ENCODE assay signal across 8 mouse cellular contexts in genomic region chr2:151632159-151632814, GRCm38 (mm10). TPM values are rescaled to one million over a fixed set of nuclear protein-coding genes. Genes with fewer than 3 reads are reported as not detected.
A peak's percentile ranks its signal among the peaks of the same experiment; 100 is the strongest.
DNase-seq lines count a peak whose midpoint lies in the region; ATAC-seq and TF ChIP-seq lines count a peak whose summit lies in the region.

Gene Snph, minus strand, starts transcription at chr2:151632593.

- no peak within 1 kb of the TSS for H3K27ac ChIP-seq in brown adipose tissue, adult 24 weeks (replicated peaks; ENCODE audit: low read depth, low read length)
- H3K27ac ChIP-seq in forebrain, embryonic 13.5 days = peak within 1 kb of the TSS; percentile 62
- no peak within 1 kb of the TSS for H3K27ac ChIP-seq in heart, embryonic 15.5 days
- no peak within 1 kb of the TSS for H3K27ac ChIP-seq in kidney, postnatal 0 days
- H3K27ac ChIP-seq in midbrain, embryonic 16.5 days (ENCODE audit: low read length) = peak within 1 kb of the TSS; percentile 91
- no peak within 1 kb of the TSS for H3K27ac ChIP-seq in stomach, embryonic 15.5 days

- H3K4me2 ChIP-seq in forebrain, embryonic 13.5 days = peak within 1 kb of the TSS; percentile 91
- H3K4me2 ChIP-seq in heart, embryonic 15.5 days = peak within 1 kb of the TSS; percentile 100
- H3K4me2 ChIP-seq in kidney, postnatal 0 days (ENCODE audit: low read length) = peak within 1 kb of the TSS; percentile 100
- peak within 1 kb of the TSS; percentile 57 for H3K4me2 ChIP-seq in midbrain, embryonic 16.5 days (ENCODE audit: low read length)
- peak within 1 kb of the TSS; percentile 99 for H3K4me2 ChIP-seq in stomach, embryonic 15.5 days

- no peaks in the 10 kb centered on the region for H3K4me1 ChIP-seq in brown adipose tissue, adult 24 weeks (ENCODE audit: control insufficient read depth, insufficient read depth, insufficient read length, low read length)
- peaks cover 10% of the 10 kb centered on the region for H3K4me1 ChIP-seq in forebrain, embryonic 13.5 days
- H3K4me1 ChIP-seq in heart, embryonic 15.5 days (replicated peaks) = peaks cover 10% of the 10 kb centered on the region
- H3K4me1 ChIP-seq in kidney, postnatal 0 days (replicated peaks; ENCODE audit: insufficient read depth, low read length) = 0 out of 2 replicates have a peak, but pooled peaks cover 2% of the 10 kb centered on the region
- H3K4me1 ChIP-seq in midbrain, embryonic 16.5 days (ENCODE audit: control insufficient read depth, insufficient read depth, low read length) = peaks cover 29% of the 10 kb centered on the region
- peaks cover 8% of the 10 kb centered on the region; the same call in 1 of the 2 replicates for H3K4me1 ChIP-seq in stomach, embryonic 15.5 days

- H3K36me3 ChIP-seq in forebrain, embryonic 13.5 days (ENCODE audit: poor library complexity, severe bottlenecking) = no peaks in the 10 kb centered on the region
- H3K36me3 ChIP-seq in heart, embryonic 15.5 days = no peaks in the 10 kb centered on the region
- H3K36me3 ChIP-seq in kidney, postnatal 0 days (ENCODE audit: insufficient read depth, low read length) = no peaks in the 10 kb centered on the region
- no peaks in the 10 kb centered on the region for H3K36me3 ChIP-seq in midbrain, embryonic 16.5 days (ENCODE audit: control insufficient read depth, insufficient read depth, low read length)
- no peaks in the 10 kb centered on the region for H3K36me3 ChIP-seq in stomach, embryonic 15.5 days

- peaks cover 23% of the 10 kb centered on the region for H3K27me3 ChIP-seq in forebrain, embryonic 13.5 days
- peaks cover 41% of the 10 kb centered on the region for H3K27me3 ChIP-seq in heart, embryonic 15.5 days
- H3K27me3 ChIP-seq in kidney, postnatal 0 days (ENCODE audit: insufficient read depth, low read length) = peaks cover 15% of the 10 kb centered on the region; the same call in 1 of the 2 replicates
- no peaks in the 10 kb centered on the region for H3K27me3 ChIP-seq in midbrain, embryonic 16.5 days (ENCODE audit: control insufficient read depth, insufficient read depth, low read depth, low read length)
- H3K27me3 ChIP-seq in stomach, embryonic 15.5 days (replicated peaks) = peaks cover 6% of the 10 kb centered on the region; the same call in 1 of the 2 replicates

- ATAC-seq in forebrain, embryonic 13.5 days = peak; percentile 87
- ATAC-seq in heart, embryonic 15.5 days (replicated peaks; ENCODE audit: insufficient number of reproducible peaks, insufficient read depth, low FRiP score, low read depth) = peak; percentile 65
- peak; percentile 74 for ATAC-seq in kidney, postnatal 0 days (replicated peaks; ENCODE audit: low FRiP score, low read depth)
- ATAC-seq in midbrain, embryonic 16.5 days = peak; percentile 94
- ATAC-seq in stomach, embryonic 15.5 days (ENCODE audit: insufficient read depth, low FRiP score, low read depth) = peak; percentile 73; the same call in 1 of the 2 replicates

- no peaks in the 10 kb centered on the region for H3K9me3 ChIP-seq in forebrain, embryonic 13.5 days (replicated peaks)
- H3K9me3 ChIP-seq in heart, embryonic 15.5 days (replicated peaks) = no peaks in the 10 kb centered on the region
- H3K9me3 ChIP-seq in kidney, postnatal 0 days (replicated peaks; ENCODE audit: low read length) = no peaks in the 10 kb centered on the region
- no peaks in the 10 kb centered on the region for H3K9me3 ChIP-seq in midbrain, embryonic 16.5 days (replicated peaks; ENCODE audit: control insufficient read depth, low read length, poor library complexity, severe bottlenecking)
- H3K9me3 ChIP-seq in stomach, embryonic 15.5 days = no peaks in the 10 kb centered on the region

- TF ChIP-seq CTCF in kidney, postnatal 0 days (IDR thresholded peaks at IDR 0.05; ENCODE audit: low read depth) = peak; percentile 59

- DNase-seq in CD4-positive, CD25-positive, alpha-beta regulatory T cell, adult 2 months (ENCODE audit: low read depth, low spot score) = peak; percentile 60
- peak; percentile 62 for DNase-seq in kidney, postnatal 0 days (ENCODE audit: low spot score)
- DNase-seq in liver = peak; percentile 34

- WGBS in forebrain, embryonic 13.5 days = under 1% methylated on average over 27 of the region's 47 CpGs
- under 1% methylated on average over 47 of the region's 47 CpGs for WGBS in heart, embryonic 15.5 days
- under 1% methylated on average over 43 of the region's 47 CpGs for WGBS in kidney, postnatal 0 days
- WGBS in midbrain, embryonic 16.5 days = under 1% methylated on average over 36 of the region's 47 CpGs
- WGBS in stomach, embryonic 15.5 days = under 1% methylated on average over 45 of the region's 47 CpGs

- H3K9ac ChIP-seq in forebrain, embryonic 13.5 days = peak within 1 kb of the TSS; percentile 82
- peak within 1 kb of the TSS; percentile 57 for H3K9ac ChIP-seq in heart, embryonic 15.5 days
- H3K9ac ChIP-seq in kidney, postnatal 0 days (ENCODE audit: low read depth, low read length) = peak within 1 kb of the TSS; percentile 55
- H3K9ac ChIP-seq in midbrain, embryonic 16.5 days (ENCODE audit: low read depth, low read length) = peak within 1 kb of the TSS; percentile 86
- peak within 1 kb of the TSS; percentile 61 for H3K9ac ChIP-seq in stomach, embryonic 15.5 days

- peak within 1 kb of the TSS; percentile 58 for H3K4me3 ChIP-seq in brown adipose tissue, adult 24 weeks (ENCODE audit: insufficient read depth, low read depth, low read length)
- H3K4me3 ChIP-seq in forebrain, embryonic 13.5 days = peak within 1 kb of the TSS; percentile 73
- H3K4me3 ChIP-seq in heart, embryonic 15.5 days = peak within 1 kb of the TSS; percentile 63
- peak within 1 kb of the TSS; percentile 60 for H3K4me3 ChIP-seq in kidney, postnatal 0 days (replicated peaks; ENCODE audit: low read depth, low read length)
- H3K4me3 ChIP-seq in midbrain, embryonic 16.5 days (ENCODE audit: low read depth, low read length) = peak within 1 kb of the TSS; percentile 77
- H3K4me3 ChIP-seq in stomach, embryonic 15.5 days (replicated peaks) = peak within 1 kb of the TSS; percentile 64

RNA-seq across cellular contexts. Expression of gene Snph, which starts in this region (rescaled TPM):
- not detected in 2 replicates for polyA plus RNA-seq in brown adipose tissue, adult 24 weeks (2012; ENCODE audit: insufficient read depth, insufficient read length, missing spikeins)
- 4.7 and 4.9 TPM in 2 replicates for polyA plus RNA-seq in forebrain, embryonic 13.5 days (2015; fragmentation: Nextera tagmentation; extraction: Ambion mirVana)
- polyA plus RNA-seq in heart, embryonic 15.5 days (2015; fragmentation: Nextera tagmentation; extraction: Ambion mirVana) = 0.18 and 0.25 TPM in 2 replicates
- polyA plus RNA-seq in kidney, postnatal 0 days (2015; fragmentation: Nextera tagmentation; extraction: Ambion mirVana) = 0.11 and 0.22 TPM in 2 replicates
- polyA plus RNA-seq in midbrain, embryonic 16.5 days (2015; fragmentation: Nextera tagmentation; extraction: Ambion mirVana) = 19.0 and 21.6 TPM in 2 replicates
- polyA plus RNA-seq in stomach, embryonic 15.5 days (2015; fragmentation: Nextera tagmentation; extraction: Ambion mirVana) = 1.2 and 1.7 TPM in 2 replicates

Comparison
In these comparisons a context has a peak if more than half of its experiments do, and no peak if none do; other contexts are left out.
1. Peak in ATAC-seq, H3K4me3 ChIP-seq, H3K9ac ChIP-seq and H3K4me2 ChIP-seq in heart, embryonic 15.5 days; RNA of the gene not detected or under 1 TPM.
2. Peak in DNase-seq, ATAC-seq, H3K4me3 ChIP-seq, H3K9ac ChIP-seq and H3K4me2 ChIP-seq in kidney, postnatal 0 days; RNA of the gene not detected or under 1 TPM.
3. H3K27ac ChIP-seq: peak in forebrain, embryonic 13.5 days (single experiment) and midbrain, embryonic 16.5 days (single experiment); none in brown adipose tissue, adult 24 weeks (single experiment), heart, embryonic 15.5 days (single experiment), kidney, postnatal 0 days (single experiment) and stomach, embryonic 15.5 days (single experiment).
4. Peak in every context shown above with its lines, with median percentiles within 50 percentile points of each other: DNase-seq, H3K4me3 ChIP-seq, ATAC-seq, H3K4me2 ChIP-seq and H3K9ac ChIP-seq.